Mouse (Mus musculus): Measurements from ENCODE around the gene Phf6.
"Not testable (repeated sequence)": the region's sequence is repeated elsewhere in the genome, so short reads cannot be mapped to it uniquely, and the experiment has no call there.

The Phf6 gene

GRCm38 (mm10) chrX:52911587-52912371 lies at the start of gene Phf6:
Phf6 (plus strand) TSS chrX:52912266.
- in situ Hi-C loops (cut with MboI; ENCODE audit: unreplicated experiment in 2 of 2): no loop called here

- in situ Hi-C loops (cut with MboI; ENCODE audit: unreplicated experiment in 2 of 2): loop anchor here in 1 of 2 experiments (5.0 kb wide), 1 partner anchor 68 kb away; no protein-coding TSS in a partner anchor
Measured at GRCm38 (mm10) chrX:52864126-52864525, 47.9 kb upstream of the Phf6 start.

GRCm38 (mm10) chrX:52898486-52898885 lies 13.6 kb upstream of the Phf6 start:
- in situ Hi-C loops (cut with MboI; ENCODE audit: unreplicated experiment in 2 of 2): not testable (repeated sequence)

- in situ Hi-C loops (cut with MboI; ENCODE audit: unreplicated experiment in 2 of 2): no loop called here
Measured at GRCm38 (mm10) chrX:52912372-52912728, 284 bp downstream of the Phf6 start.

- in situ Hi-C loops (cut with MboI; ENCODE audit: unreplicated experiment in 2 of 2): no loop called here
Measured at GRCm38 (mm10) chrX:52912826-52913701, 998 bp downstream of the Phf6 start.

GRCm38 (mm10) chrX:52913856-52914255 lies 1.8 kb downstream of the Phf6 start:
- in situ Hi-C loops (cut with MboI; ENCODE audit: unreplicated experiment in 2 of 2): no loop called here

- in situ Hi-C loops (cut with MboI; ENCODE audit: unreplicated experiment in 2 of 2): no loop called here
Measured at GRCm38 (mm10) chrX:52914705-52915104, 2.6 kb downstream of the Phf6 start.

- in situ Hi-C loops (cut with MboI; ENCODE audit: unreplicated experiment in 2 of 2): no loop called here
Measured at GRCm38 (mm10) chrX:52916516-52916915, 4.5 kb downstream of the Phf6 start.

- in situ Hi-C loops (cut with MboI; ENCODE audit: unreplicated experiment in 2 of 2): loop anchor here (25.0 kb wide), 1 partner anchor 464 kb away; no protein-coding TSS in a partner anchor
Measured at GRCm38 (mm10) chrX:52926726-52927125, 14.7 kb downstream of the Phf6 start.

- in situ Hi-C loops (cut with MboI; ENCODE audit: unreplicated experiment in 2 of 2): loop anchor here (25.0 kb wide), 1 partner anchor 467 kb away; no protein-coding TSS in a partner anchor
Measured at GRCm38 (mm10) chrX:52928883-52929282, 16.8 kb downstream of the Phf6 start.

- in situ Hi-C loops (cut with MboI; ENCODE audit: unreplicated experiment in 2 of 2): loop anchor here (5.0 to 25.0 kb wide), 5 partner anchors 62 to 467 kb away; no protein-coding TSS in a partner anchor
Measured at GRCm38 (mm10) chrX:52929779-52930178, 17.7 kb downstream of the Phf6 start.

- in situ Hi-C loops (cut with MboI; ENCODE audit: unreplicated experiment in 2 of 2): loop anchor here (5.0 to 25.0 kb wide), 5 partner anchors 63 to 468 kb away; no protein-coding TSS in a partner anchor
Measured at GRCm38 (mm10) chrX:52930191-52930590, 18.1 kb downstream of the Phf6 start.

- in situ Hi-C loops (cut with MboI; ENCODE audit: unreplicated experiment in 2 of 2): loop anchor here (5.0 to 25.0 kb wide), 5 partner anchors 65 to 470 kb away; no protein-coding TSS in a partner anchor
Measured at GRCm38 (mm10) chrX:52932161-52932560, 20.1 kb downstream of the Phf6 start.

GRCm38 (mm10) chrX:52934496-52934895 lies 22.4 kb downstream of the Phf6 start:
- in situ Hi-C loops (cut with MboI; ENCODE audit: unreplicated experiment in 2 of 2): loop anchor here (5.0 to 25.0 kb wide), 5 partner anchors 67 to 472 kb away; no protein-coding TSS in a partner anchor

GRCm38 (mm10) chrX:52945509-52945908 lies 33.4 kb downstream of the Phf6 start:
- in situ Hi-C loops (cut with MboI; ENCODE audit: unreplicated experiment in 2 of 2): loop anchor here (25.0 kb wide), 1 partner anchor 483 kb away; no protein-coding TSS in a partner anchor

GRCm38 (mm10) chrX:52949713-52950112 lies 37.6 kb downstream of the Phf6 start:
- in situ Hi-C loops (cut with MboI; ENCODE audit: unreplicated experiment in 2 of 2): loop anchor here (25.0 kb wide), 1 partner anchor 487 kb away; no protein-coding TSS in a partner anchor

- in situ Hi-C loops (cut with MboI; ENCODE audit: unreplicated experiment in 2 of 2): no loop called here
Measured at GRCm38 (mm10) chrX:52956942-52957341, 44.9 kb downstream of the Phf6 start.

- in situ Hi-C loops (cut with MboI; ENCODE audit: unreplicated experiment in 2 of 2): no loop called here
Measured at GRCm38 (mm10) chrX:52961559-52962110, 49.6 kb downstream of the Phf6 start.

- in situ Hi-C loops (cut with MboI; ENCODE audit: unreplicated experiment in 2 of 2): no loop called here
Measured at GRCm38 (mm10) chrX:52965149-52965548, 53.1 kb downstream of the Phf6 start.

GRCm38 (mm10) chrX:52971211-52972006 lies 59.3 kb downstream of the Phf6 start:
- in situ Hi-C loops (cut with MboI; ENCODE audit: unreplicated experiment in 2 of 2): no loop called here

Data from v-Abl transformed pro-B cells (cell line).